In genomic region chr13:99071413-99071812, GRCm38 (mm10) we compare ENCODE assay signal across 14 mouse cellular contexts.
A peak's percentile ranks its signal among the peaks of the same experiment; 100 is the strongest.
DNase-seq lines count a peak whose midpoint lies in the region; ATAC-seq lines count a peak whose summit lies in the region.
"Had no signal": no experiment of that assay in that cellular context is flagged by ENCODE, and none has a peak within 500 bp of the region (broad histone marks: within the 10 kb centered on the region; RNA-seq: fewer than 3 reads in every experiment).

No protein-coding gene starts in this region.

- WGBS in kidney, embryonic 15.5 days, result 27% methylated on average over 6 of the region's 6 CpGs
- 29% methylated on average over 6 of the region's 6 CpGs for WGBS in embryonic facial prominence, embryonic 14.5 days
- WGBS in heart, embryonic 16.5 days, result 23% methylated on average over 6 of the region's 6 CpGs
- WGBS in neural tube, embryonic 14.5 days, result 31% methylated on average over 6 of the region's 6 CpGs

- no peak for DNase-seq in kidney, adult 11 months
- DNase-seq in embryonic facial prominence, embryonic 14.5 days (ENCODE audit: low spot score), result peak; percentile 87
- DNase-seq in layer of hippocampus, adult 8-10 months (ENCODE audit: low spot score in 2 of 2), result no peak
- no peak for DNase-seq in cerebellum, adult 11 months
- no peak for DNase-seq in layer of hippocampus, adult 11-12 months (ENCODE audit: low spot score)
- DNase-seq: cerebellum, adult 2 months; liver, embryonic 13.5 days; midbrain, embryonic 14.5 days; thymus, adult 18-20 months had no signal

- H3K27me3 ChIP-seq in kidney, embryonic 15.5 days, result no peaks in the 10 kb centered on the region
- no peaks in the 10 kb centered on the region for H3K27me3 ChIP-seq in embryonic facial prominence, embryonic 14.5 days (replicated peaks; ENCODE audit: control insufficient read depth, insufficient read depth, low read length)
- no peaks in the 10 kb centered on the region for H3K27me3 ChIP-seq in heart, embryonic 16.5 days (ENCODE audit: control insufficient read depth, insufficient read depth, low read length)
- no peaks in the 10 kb centered on the region for H3K27me3 ChIP-seq in neural tube, embryonic 14.5 days (ENCODE audit: control insufficient read depth, insufficient read depth, low read length)
- H3K27me3 ChIP-seq: forebrain, embryonic 15.5 days; liver, embryonic 13.5 days had no signal

- no peak overlapping the region for H3K4me2 ChIP-seq in kidney, embryonic 15.5 days
- H3K4me2 ChIP-seq in embryonic facial prominence, embryonic 14.5 days (ENCODE audit: low read depth, low read length), result no peak overlapping the region; the same call in 1 of the 2 replicates
- no peak overlapping the region for H3K4me2 ChIP-seq in heart, embryonic 16.5 days (ENCODE audit: low read depth, low read length)
- no peak overlapping the region for H3K4me2 ChIP-seq in neural tube, embryonic 14.5 days (ENCODE audit: low read depth, low read length)
- H3K4me2 ChIP-seq: forebrain, embryonic 15.5 days; liver, embryonic 13.5 days had no signal

- peaks cover 9% of the 10 kb centered on the region for H3K4me1 ChIP-seq in kidney, embryonic 15.5 days
- peaks cover 16% of the 10 kb centered on the region for H3K4me1 ChIP-seq in embryonic facial prominence, embryonic 14.5 days (ENCODE audit: control insufficient read depth, insufficient read depth, low read length)
- peaks cover 8% of the 10 kb centered on the region for H3K4me1 ChIP-seq in heart, embryonic 16.5 days (ENCODE audit: control insufficient read depth, insufficient read depth, low read length)
- no peaks in the 10 kb centered on the region for H3K4me1 ChIP-seq in neural tube, embryonic 14.5 days (ENCODE audit: control insufficient read depth, insufficient read depth, low read length)
- H3K4me1 ChIP-seq: liver, embryonic 13.5 days had no signal

- peak; percentile 87 for ATAC-seq in kidney, embryonic 15.5 days (replicated peaks; ENCODE audit: low FRiP score)
- peak; percentile 82 for ATAC-seq in embryonic facial prominence, embryonic 14.5 days (ENCODE audit: low read depth)
- ATAC-seq in heart, embryonic 16.5 days (replicated peaks; ENCODE audit: extremely low read depth, insufficient read depth, low FRiP score), result peak; percentile 79
- peak; percentile 38; the same call in 1 of the 2 replicates for ATAC-seq in neural tube, embryonic 14.5 days (ENCODE audit: low read depth)
- ATAC-seq: forebrain, embryonic 15.5 days had no signal

- no peak overlapping the region for H3K9ac ChIP-seq in kidney, embryonic 15.5 days
- no peak overlapping the region for H3K9ac ChIP-seq in embryonic facial prominence, embryonic 14.5 days (ENCODE audit: low read depth, low read length)
- no peak overlapping the region for H3K9ac ChIP-seq in heart, embryonic 16.5 days (ENCODE audit: low read length)
- H3K9ac ChIP-seq in neural tube, embryonic 14.5 days (replicated peaks; ENCODE audit: low read depth, low read length), result no peak overlapping the region
- H3K9ac ChIP-seq: forebrain, embryonic 15.5 days; liver, embryonic 13.5 days had no signal

- no peak overlapping the region for H3K4me3 ChIP-seq in kidney, embryonic 15.5 days (replicated peaks)
- H3K4me3 ChIP-seq in embryonic facial prominence, embryonic 14.5 days (ENCODE audit: low read depth, low read length), result no peak overlapping the region
- H3K4me3 ChIP-seq in heart, embryonic 16.5 days (ENCODE audit: low read length), result no peak overlapping the region
- H3K4me3 ChIP-seq in neural tube, embryonic 14.5 days (ENCODE audit: low read depth, low read length), result no peak overlapping the region
- H3K4me3 ChIP-seq: forebrain, embryonic 15.5 days; layer of hippocampus, adult 2 months; liver, embryonic 13.5 days had no signal

- peak overlapping the region; percentile 52 for H3K27ac ChIP-seq in kidney, embryonic 15.5 days
- H3K27ac ChIP-seq in embryonic facial prominence, embryonic 14.5 days (replicated peaks; ENCODE audit: low read depth, low read length), result peak overlapping the region; percentile 61
- no peak overlapping the region for H3K27ac ChIP-seq in heart, embryonic 16.5 days (ENCODE audit: low read length)
- H3K27ac ChIP-seq in neural tube, embryonic 14.5 days (ENCODE audit: low read depth, low read length), result no peak overlapping the region
- H3K27ac ChIP-seq: forebrain, embryonic 15.5 days; layer of hippocampus, adult 2 months; liver, embryonic 13.5 days had no signal

- no peaks in the 10 kb centered on the region for H3K36me3 ChIP-seq in kidney, embryonic 15.5 days
- H3K36me3 ChIP-seq in embryonic facial prominence, embryonic 14.5 days (ENCODE audit: control insufficient read depth, insufficient read depth, low read length), result no peaks in the 10 kb centered on the region
- no peaks in the 10 kb centered on the region for H3K36me3 ChIP-seq in heart, embryonic 16.5 days (ENCODE audit: control insufficient read depth, insufficient read depth)
- no peaks in the 10 kb centered on the region for H3K36me3 ChIP-seq in neural tube, embryonic 14.5 days (ENCODE audit: control insufficient read depth, insufficient read depth, low read length)
- H3K36me3 ChIP-seq: forebrain, embryonic 15.5 days; liver, embryonic 13.5 days had no signal

- no peaks in the 10 kb centered on the region for H3K9me3 ChIP-seq in kidney, embryonic 15.5 days (replicated peaks)
- H3K9me3 ChIP-seq in embryonic facial prominence, embryonic 14.5 days (ENCODE audit: control insufficient read depth, low read length), result no peaks in the 10 kb centered on the region
- H3K9me3 ChIP-seq in heart, embryonic 16.5 days (replicated peaks; ENCODE audit: control insufficient read depth, low read length), result no peaks in the 10 kb centered on the region
- no peaks in the 10 kb centered on the region for H3K9me3 ChIP-seq in neural tube, embryonic 14.5 days (ENCODE audit: control insufficient read depth, low read length)
- H3K9me3 ChIP-seq: forebrain, embryonic 15.5 days; liver, embryonic 13.5 days had no signal

Comparison
In these comparisons a context has a peak if more than half of its experiments do, and no peak if none do; other contexts are left out.
1. H3K27ac ChIP-seq: peak in kidney, embryonic 15.5 days (single experiment) and embryonic facial prominence, embryonic 14.5 days (single experiment); none in heart, embryonic 16.5 days (single experiment) and neural tube, embryonic 14.5 days (single experiment).
2. Peak in every context shown above with its lines, with median percentiles within 50 percentile points of each other: ATAC-seq.